Mouse (Mus musculus): Measurements from ENCODE around the gene Spata16. TPM values are rescaled to one million over a fixed set of nuclear protein-coding genes. Genes with fewer than 3 reads are reported as not detected.
"Not testable (repeated sequence)": the region's sequence is repeated elsewhere in the genome, so short reads cannot be mapped to it uniquely, and the experiment has no call there.

The Spata16 gene
- not detected for total RNA-seq (2021)
- long read RNA-seq, experiment 1 = 0 reads
- long read RNA-seq, experiment 2 = 0 reads

DNA sequence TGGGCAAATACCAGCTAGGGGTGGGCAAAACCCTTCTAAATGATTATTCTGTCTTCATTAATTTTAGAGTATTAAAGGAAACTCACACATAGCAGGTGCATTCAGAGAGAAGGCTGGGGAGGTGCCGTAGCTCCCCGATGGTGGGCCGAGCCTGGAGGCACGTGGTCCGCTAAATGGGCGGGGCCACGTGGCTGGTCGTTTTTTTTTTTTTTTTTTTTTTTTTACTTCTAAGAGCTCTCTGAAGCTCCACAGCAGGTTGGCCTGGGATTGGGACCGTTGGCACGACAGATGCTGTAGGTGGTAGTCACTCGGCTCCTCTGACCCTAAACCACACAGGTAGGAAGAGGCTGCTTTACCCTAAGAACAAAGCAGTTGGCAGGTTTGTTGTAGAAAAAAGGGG, at the start of gene Spata16:
Gene Spata16, plus strand, starts transcription at position 219 of the 400 bp plus-strand sequence.
- intact Hi-C loops (cut with DNase I; ENCODE audit: low total_unique reads) = no loop called here
- DNase-seq = no peak

- intact Hi-C loops (cut with DNase I; ENCODE audit: low total_unique reads) = no loop called here
- DNase-seq = no peak
Observed at GRCm38 (mm10) chr3:26604861-26605260, 32.6 kb upstream of the Spata16 start.

DNA sequence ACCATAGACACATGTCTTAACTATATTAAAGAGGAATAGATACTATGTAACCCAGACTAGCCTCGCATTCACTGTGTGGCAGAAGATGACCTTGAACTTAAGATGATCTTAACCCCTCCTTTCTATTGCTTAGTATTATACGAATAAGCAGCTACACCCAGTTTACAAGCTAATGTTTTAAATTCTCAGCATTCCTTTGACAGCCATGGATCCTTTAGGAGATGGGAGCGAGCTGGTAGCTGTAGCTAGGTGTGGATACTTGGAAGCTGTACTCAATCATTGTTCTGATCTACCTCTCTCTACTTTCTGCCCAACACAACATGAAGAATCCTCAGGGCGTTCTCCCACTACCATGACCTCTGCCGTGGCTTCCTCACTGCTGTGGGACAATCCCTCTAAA, 28.9 kb upstream of the Spata16 start:
- DNase-seq = no peak
- intact Hi-C loops (cut with DNase I; ENCODE audit: low total_unique reads) = no loop called here

GRCm38 (mm10) chr3:26639214-26639613, 1.8 kb downstream of the Spata16 start:
- intact Hi-C loops (cut with DNase I; ENCODE audit: low total_unique reads) = no loop called here
- DNase-seq = no peak

GRCm38 (mm10) chr3:26639851-26640250, 2.4 kb downstream of the Spata16 start:
- intact Hi-C loops (cut with DNase I; ENCODE audit: low total_unique reads) = no loop called here
- DNase-seq = no peak

- intact Hi-C loops (cut with DNase I; ENCODE audit: low total_unique reads) = no loop called here
Observed at GRCm38 (mm10) chr3:26640321-26641075, 3.1 kb downstream of the Spata16 start.

DNA sequence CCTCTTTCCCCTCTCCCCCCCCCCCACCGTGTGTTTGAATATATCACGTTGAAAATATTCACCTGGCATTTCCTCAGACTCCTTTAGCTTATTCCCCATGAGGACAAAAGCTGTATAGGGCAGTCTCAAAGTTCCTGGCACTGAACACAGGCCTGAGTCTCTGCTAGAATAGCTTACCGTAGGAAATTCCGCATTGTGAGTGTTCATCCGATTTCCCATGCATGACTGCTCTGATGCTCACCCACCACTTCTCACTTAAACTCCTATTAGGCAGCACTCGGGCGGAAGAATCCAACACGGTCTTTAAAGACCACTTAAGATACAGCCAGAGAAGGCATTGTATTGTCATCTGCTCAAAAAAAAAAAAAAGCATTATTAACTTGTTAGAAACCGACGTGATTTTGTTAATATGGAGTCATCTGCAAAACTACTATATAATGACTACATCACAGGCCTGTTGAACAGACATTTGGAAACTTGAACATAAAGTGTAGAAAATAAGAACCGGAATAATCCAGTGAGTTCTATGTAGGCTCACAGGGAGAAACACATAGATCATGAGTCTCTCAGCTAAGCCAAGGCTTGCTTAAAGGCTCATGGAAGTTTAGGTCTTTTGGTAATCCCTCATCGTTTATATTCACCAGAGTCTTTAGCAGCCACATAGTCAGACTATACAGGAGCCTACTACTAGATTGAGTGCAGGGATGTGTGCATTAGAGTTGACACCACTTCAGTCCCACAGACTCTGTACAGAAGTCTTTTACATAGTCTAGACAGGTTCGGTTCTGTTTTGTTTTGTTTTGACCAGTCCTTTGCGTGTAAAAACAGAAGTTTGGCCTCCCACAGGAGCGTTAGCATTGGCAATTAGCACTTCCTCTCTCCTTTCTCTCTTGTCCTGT, 4.2 kb downstream of the Spata16 start:
- no peak for DNase-seq
- intact Hi-C loops (cut with DNase I; ENCODE audit: low total_unique reads) = no loop called here

More at GRCm38 (mm10) chr3:26640321-26641075, 3.1 kb downstream of the Spata16 start:
- DNase-seq = no peak

DNA sequence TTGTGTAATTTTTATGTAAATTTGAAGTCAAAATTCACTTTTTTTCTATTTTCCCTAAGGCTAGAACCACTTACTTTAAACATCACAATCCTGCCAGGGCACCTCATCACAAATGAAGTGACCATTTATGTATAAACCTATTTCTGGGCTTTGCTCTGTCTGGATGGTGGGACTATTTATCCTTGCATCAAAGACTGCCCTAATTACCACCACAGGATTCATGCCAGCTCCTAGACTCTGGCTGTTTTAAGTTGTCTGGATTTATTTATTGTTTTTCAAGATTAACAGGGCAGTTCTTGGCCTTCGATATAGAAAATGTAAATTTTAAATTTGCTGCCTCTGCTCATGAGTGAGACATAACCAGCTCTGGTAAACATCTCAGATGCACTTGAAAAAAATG, 6.7 kb downstream of the Spata16 start:
- intact Hi-C loops (cut with DNase I; ENCODE audit: low total_unique reads) = no loop called here
- DNase-seq = no peak

DNA sequence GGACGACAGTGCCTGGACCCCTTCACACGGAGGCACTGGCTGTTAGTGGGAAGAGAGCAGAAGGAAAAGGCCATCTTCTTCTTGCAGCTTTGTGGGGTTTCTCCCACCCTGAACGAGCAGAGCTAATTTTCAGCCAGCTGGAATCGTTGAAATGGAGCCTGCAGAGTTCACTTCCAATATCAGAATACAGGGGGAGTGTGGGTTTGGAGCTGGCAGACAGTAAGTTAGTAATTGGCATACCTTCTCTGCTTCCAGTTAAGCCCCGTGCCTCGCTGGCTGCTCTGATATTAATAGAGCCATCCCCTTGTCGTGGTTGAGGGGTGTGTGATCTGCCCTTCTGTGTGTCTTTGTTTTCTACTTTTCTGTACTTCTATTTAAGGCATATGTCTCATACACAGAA, 9.4 kb downstream of the Spata16 start:
- no peak for DNase-seq
- intact Hi-C loops (cut with DNase I; ENCODE audit: low total_unique reads) = no loop called here

- no peak for DNase-seq
- intact Hi-C loops (cut with DNase I; ENCODE audit: low total_unique reads) = no loop called here
Observed at GRCm38 (mm10) chr3:26685832-26686231, 48.4 kb downstream of the Spata16 start.

DNA sequence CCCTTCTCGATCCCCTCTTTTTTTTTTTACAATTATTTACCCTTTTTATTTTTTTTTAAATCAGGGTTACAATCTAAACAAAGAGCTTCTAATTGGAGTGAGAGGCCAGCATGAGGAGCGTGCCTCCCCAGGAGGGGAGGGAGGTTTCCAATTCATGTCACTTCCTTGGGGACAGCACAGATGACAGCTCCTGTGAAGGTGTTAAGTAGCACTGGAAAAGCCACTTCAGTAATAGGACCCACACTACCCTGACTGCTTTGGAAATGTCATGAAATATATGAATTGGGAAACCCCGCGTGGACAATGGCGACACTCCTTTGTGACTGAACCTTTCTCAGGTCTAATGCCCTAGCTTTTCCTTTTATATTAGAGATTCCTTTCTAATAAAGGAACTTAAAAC, 72.1 kb downstream of the Spata16 start:
- intact Hi-C loops (cut with DNase I; ENCODE audit: low total_unique reads); DNase-seq: not testable (repeated sequence)

- DNase-seq = no peak
- intact Hi-C loops (cut with DNase I; ENCODE audit: low total_unique reads) = no loop called here
Observed at GRCm38 (mm10) chr3:26727526-26727925, 90.1 kb downstream of the Spata16 start.

DNA sequence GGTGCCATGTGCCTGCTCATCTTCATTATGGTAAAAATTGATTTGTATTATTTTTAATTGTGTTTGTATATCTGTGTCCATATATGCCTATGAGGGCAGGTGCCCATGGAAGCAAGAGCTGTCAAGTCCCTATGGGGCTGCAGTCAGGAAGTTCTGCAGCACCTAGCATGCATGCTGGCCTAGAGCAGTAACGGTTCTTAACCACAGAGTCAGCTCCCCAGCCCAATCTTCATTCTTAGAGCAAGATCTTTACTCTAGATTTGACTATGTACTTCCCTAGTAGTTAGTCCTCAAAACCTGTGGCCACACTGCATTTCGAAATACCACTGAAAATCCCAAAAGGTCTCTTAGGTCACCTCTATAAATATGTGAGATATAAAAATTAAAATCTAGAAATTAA, 113.1 kb downstream of the Spata16 start:
- intact Hi-C loops (cut with DNase I; ENCODE audit: low total_unique reads) = no loop called here
- DNase-seq = no peak

DNA sequence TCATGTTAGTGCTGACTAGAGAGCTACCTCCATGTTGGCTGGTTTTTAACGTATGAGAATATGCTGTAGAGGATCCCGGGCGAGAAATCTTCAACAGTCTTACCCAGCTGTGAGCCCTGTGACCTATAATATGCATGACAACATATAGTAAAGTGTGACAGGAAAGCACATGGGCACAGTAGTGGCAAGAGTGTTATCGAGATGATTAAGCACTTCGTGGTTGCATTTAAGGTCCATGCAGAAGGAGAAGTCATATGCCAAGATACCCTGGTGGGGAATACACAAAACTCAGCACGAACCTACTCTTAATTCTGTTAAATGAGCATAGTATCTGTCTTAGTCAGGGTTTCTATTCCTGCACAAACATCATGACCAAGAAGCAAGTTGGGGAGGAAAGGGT, 115.0 kb downstream of the Spata16 start:
- no peak for DNase-seq
- intact Hi-C loops (cut with DNase I; ENCODE audit: low total_unique reads) = no loop called here

GRCm38 (mm10) chr3:26793334-26794101, 156.1 kb downstream of the Spata16 start:
- intact Hi-C loops (cut with DNase I; ENCODE audit: low total_unique reads) = no loop called here
- no peak for DNase-seq

DNA sequence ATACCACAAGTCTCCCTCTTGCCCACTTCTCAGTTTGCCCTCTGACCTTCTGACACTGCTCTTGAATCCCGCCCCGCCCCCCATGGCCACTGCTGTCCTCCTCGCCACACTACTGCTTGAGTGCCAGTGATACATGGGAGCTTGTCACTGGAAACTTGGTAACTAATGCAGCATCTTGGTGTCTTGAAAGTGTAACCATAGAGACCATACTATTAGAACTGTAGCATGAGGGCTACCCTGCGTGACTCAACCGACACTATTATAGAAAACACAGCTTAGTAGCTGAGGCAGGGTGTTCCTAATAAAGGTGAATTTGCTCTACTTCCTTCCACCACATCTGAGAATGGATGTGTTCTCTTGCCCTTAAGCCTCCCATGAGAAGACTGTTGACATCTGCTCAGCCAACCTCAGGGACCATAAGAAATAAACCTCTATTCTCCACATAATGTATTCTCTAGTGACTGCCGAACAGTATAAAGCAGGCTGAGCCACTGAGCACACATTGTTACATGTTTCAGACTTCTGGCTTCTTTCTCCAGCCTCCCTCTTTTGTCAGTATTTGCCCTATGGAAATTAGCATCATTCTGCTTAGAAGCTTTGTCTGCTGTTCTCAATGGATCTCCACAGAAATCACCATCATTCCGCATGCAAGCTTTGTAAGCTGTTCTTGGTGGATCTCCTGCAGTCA, 158.6 kb downstream of the Spata16 start:
- intact Hi-C loops (cut with DNase I; ENCODE audit: low total_unique reads) = no loop called here

DNA sequence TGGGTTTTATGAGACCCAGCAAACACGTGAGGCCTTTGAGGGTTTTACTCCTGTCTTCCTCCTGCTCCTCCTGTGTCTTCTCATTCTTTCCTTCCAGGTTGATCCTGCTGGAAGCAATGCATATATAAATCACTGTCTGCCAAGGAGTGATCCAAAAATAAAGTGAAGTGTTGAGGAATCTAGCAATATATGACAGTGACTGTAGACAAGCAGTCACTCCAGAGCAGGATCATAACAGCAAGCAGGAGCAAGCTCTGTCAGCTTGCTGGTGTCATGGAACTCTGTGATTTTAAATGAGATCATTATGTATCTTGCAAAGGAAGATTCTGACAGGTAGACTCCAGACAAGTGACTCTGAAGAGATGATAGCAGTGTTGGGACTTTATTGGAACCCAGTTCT, 159.5 kb downstream of the Spata16 start:
- intact Hi-C loops (cut with DNase I; ENCODE audit: low total_unique reads) = no loop called here
- DNase-seq = no peak

More for the DNA sequence above, 158.6 kb downstream of the Spata16 start:
- no peak for DNase-seq

GRCm38 (mm10) chr3:26814307-26814706, 176.9 kb downstream of the Spata16 start:
- no peak for DNase-seq
- intact Hi-C loops (cut with DNase I; ENCODE audit: low total_unique reads) = no loop called here

- DNase-seq = no peak
- intact Hi-C loops (cut with DNase I; ENCODE audit: low total_unique reads) = no loop called here
Observed at GRCm38 (mm10) chr3:26815764-26816163, 178.3 kb downstream of the Spata16 start.
